Mouse (Mus musculus): ENCODE measurements around the gene Vamp5. TPM values are rescaled to one million over a fixed set of nuclear protein-coding genes. Genes with fewer than 3 reads are reported as not detected.

Vamp5 gene
- total and polyA plus RNA-seq, 3 experiments: 465 to 593 TPM; not detected in 1

- no peak for TF ChIP-seq RCOR1 (IDR thresholded peaks at IDR 0.05; ENCODE audit: low read depth, low read length)
- no peak for TF ChIP-seq MAX (IDR thresholded peaks at IDR 0.05; ENCODE audit: low read length)
- TF ChIP-seq SMC3 (IDR thresholded peaks at IDR 0.05; ENCODE audit: low read depth, low read length): peak; percentile 6; the same call in 1 of the 2 replicates
Measured at GRCm38 (mm10) chr6:72378510-72379234, 1.6 kb downstream of the Vamp5 start (continued).

- Histone ChIP-seq H3K9ac (ENCODE audit: control insufficient read depth, low read depth, low read length, poor library complexity, severe bottlenecking) (peak overlapping the region; percentile 46; the same call in 1 of the 2 replicates), H3K27me3 (ENCODE audit: control insufficient read depth in 1 of 2, insufficient read depth in 2 of 2, low read length in 2 of 2) (no peaks in the 10 kb centered on the region), H3K9me3 (replicated peaks; ENCODE audit: insufficient read depth, low read length) (no peaks in the 10 kb centered on the region), H3K4me1 (ENCODE audit: control insufficient read depth in 1 of 2, insufficient read depth in 2 of 2, low read length in 2 of 2) (peaks cover 7 to 32% of the 10 kb centered on the region in 2 experiments), H3K27ac (ENCODE audit: control insufficient read depth, low read depth, low read length) (peak overlapping the region; percentile 76), H3K79me2 (ENCODE audit: control insufficient read depth, insufficient read depth, low read length, poor library complexity) (peaks cover 62% of the 10 kb centered on the region), H3K4me3 (ENCODE audit: control insufficient read depth in 1 of 2, insufficient read depth in 1 of 2, low read depth in 2 of 2, low read length in 2 of 2) (peak overlapping the region in 1 of 2 experiments; percentile 20; a peak in 2 of 4 replicates), H3K36me3 (ENCODE audit: control insufficient read depth in 1 of 2, insufficient read depth in 2 of 2, low read length in 2 of 2) (peaks cover 13 to 42% of the 10 kb centered on the region in 2 experiments)
- peak; percentile 87 for DNase-seq (ENCODE audit: low read depth, low spot score)
- peak in 1 of 2 experiments; percentile 44; a peak in 2 of 4 replicates for TF ChIP-seq POLR2A (IDR thresholded peaks at IDR 0.05; ENCODE audit: control insufficient read depth in 1 of 2, insufficient read depth in 1 of 2, low read depth in 1 of 2, low read length in 2 of 2, poor library complexity in 1 of 2)
- TF ChIP-seq JUND (IDR thresholded peaks at IDR 0.05; ENCODE audit: low read depth, low read length): no peak
- TF ChIP-seq RCOR1 (IDR thresholded peaks at IDR 0.05; ENCODE audit: low read depth, low read length): peak; percentile 83
- TF ChIP-seq NRF1 (IDR thresholded peaks at IDR 0.05; ENCODE audit: insufficient read depth, low read depth, low read length, poor library complexity, severe bottlenecking): no peak
- TF ChIP-seq MYB (IDR thresholded peaks at IDR 0.05; ENCODE audit: low read depth, low read length): peak; percentile 51; the same call in 1 of the 2 replicates
- TF ChIP-seq RAD21 (IDR thresholded peaks at IDR 0.05; ENCODE audit: low read depth, low read length): no peak
- no peak for TF ChIP-seq ZC3H11A (IDR thresholded peaks at IDR 0.05; ENCODE audit: low read depth, low read length)
- no peak for TF ChIP-seq TBP (IDR thresholded peaks at IDR 0.05; ENCODE audit: low read depth, low read length)
- TF ChIP-seq POLR2AphosphoS2 (IDR thresholded peaks at IDR 0.05; ENCODE audit: low read length): no peak
- no peak for TF ChIP-seq CTCF (IDR thresholded peaks at IDR 0.05 in 2 of 3, conservative IDR thresholded peaks at IDR 0.05 in 1 of 3; ENCODE audit: control insufficient read depth in 1 of 3, insufficient read depth in 1 of 3, low read depth in 2 of 3, low read length in 3 of 3, poor library complexity in 1 of 3, severe bottlenecking in 1 of 3)
- no peak for TF ChIP-seq MYC (IDR thresholded peaks at IDR 0.05; ENCODE audit: low read depth, low read length)
- peak; percentile 52 to 75 for TF ChIP-seq EP300 (IDR thresholded peaks at IDR 0.05; ENCODE audit: low read depth in 1 of 2, low read length in 2 of 2)
- TF ChIP-seq TCF12 (IDR thresholded peaks at IDR 0.05; ENCODE audit: low read depth, low read length): no peak
- peak; percentile 71 for TF ChIP-seq ETS1 (IDR thresholded peaks at IDR 0.05; ENCODE audit: low read depth, low read length)
- TF ChIP-seq KAT2A (conservative IDR thresholded peaks at IDR 0.05; ENCODE audit: low read depth, low read length): no peak
- peak; percentile 66 for TF ChIP-seq GATA1 (IDR thresholded peaks at IDR 0.05; ENCODE audit: low read depth, low read length)
- peak; percentile 88 for TF ChIP-seq MAX (IDR thresholded peaks at IDR 0.05; ENCODE audit: low read length)
- TF ChIP-seq POLR2AphosphoS5 (IDR thresholded peaks at IDR 0.05; ENCODE audit: borderline replicate concordance, low read depth, low read length): no peak
- no peak for TF ChIP-seq ZKSCAN1 (IDR thresholded peaks at IDR 0.05; ENCODE audit: low read depth, low read length)
- TF ChIP-seq USF2 (IDR thresholded peaks at IDR 0.05; ENCODE audit: borderline replicate concordance in 1 of 2, insufficient read depth in 1 of 2, low read depth in 1 of 2, low read length in 2 of 2): 0 out of 4 replicates have a peak, but pooled peaks of 1 of the 2 experiments have one; percentile 46
- TF ChIP-seq ZNF384 (IDR thresholded peaks at IDR 0.05; ENCODE audit: low read depth, low read length): no peak
- no peak for TF ChIP-seq MEF2A (IDR thresholded peaks at IDR 0.05; ENCODE audit: extremely low read depth, insufficient replicate concordance, low read depth, low read length, poor library complexity, severe bottlenecking)
- no peak for TF ChIP-seq ZMIZ1 (IDR thresholded peaks at IDR 0.05; ENCODE audit: low read depth, low read length)
- no peak for TF ChIP-seq ELF1 (IDR thresholded peaks at IDR 0.05; ENCODE audit: low read depth, low read length)
- no peak for TF ChIP-seq MAZ (IDR thresholded peaks at IDR 0.05; ENCODE audit: low read depth, low read length)
- TF ChIP-seq MXI1 (IDR thresholded peaks at IDR 0.05; ENCODE audit: low read depth, low read length): peak; percentile 37; the same call in 1 of the 2 replicates
- peak; percentile 83 for TF ChIP-seq USF1 (IDR thresholded peaks at IDR 0.05; ENCODE audit: low read depth, low read length)
- no peak for TF ChIP-seq GABPA (IDR thresholded peaks at IDR 0.05; ENCODE audit: low read depth, low read length)
- no peak for TF ChIP-seq TAL1 (IDR thresholded peaks at IDR 0.05; ENCODE audit: low read length)
- no peak for TF ChIP-seq E2F4 (IDR thresholded peaks at IDR 0.05; ENCODE audit: borderline replicate concordance, low read depth, low read length)
- TF ChIP-seq SIN3A (IDR thresholded peaks at IDR 0.05; ENCODE audit: low read length): peak; percentile 69
Measured at GRCm38 (mm10) chr6:72374820-72375563, 5.3 kb downstream of the Vamp5 start.

All from MEL (cell line).